Mouse (Mus musculus) myocyte (in vitro differentiated cells): ENCODE measurements around the gene Tln2. TPM values are rescaled to one million over a fixed set of nuclear protein-coding genes. Genes with fewer than 3 reads are reported as not detected.

Source experiments
- H3K27me3 ChIP-seq: one replicate; pipeline ENCODE4 v1.6.1; 2011; ENCODE audit not compliant: control insufficient read depth, insufficient read depth, insufficient read length
- H3K36me3 ChIP-seq: one replicate; pipeline ENCODE4 v1.6.1; 2011; ENCODE audit not compliant: control insufficient read depth, insufficient read depth
- H3K4me2 ChIP-seq: one replicate; pipeline ENCODE4 v1.6.1; 2011; ENCODE audit warnings: low read depth, control low read depth
- H3K4me3 ChIP-seq: one replicate; pipeline ENCODE4 v1.5.1; 2011; ENCODE audit warnings: mild to moderate bottlenecking, control low read depth, moderate library complexity
- H3K79me2 ChIP-seq: one replicate; pipeline ENCODE4 v1.6.1; 2011; ENCODE audit not compliant: control insufficient read depth, insufficient read depth
- H3ac ChIP-seq: one replicate; pipeline ENCODE4 v1.6.1; 2011; ENCODE audit not compliant: control insufficient read depth, insufficient read length
- CEBPB ChIP-seq: IDR thresholded peaks from 2 replicates; pipeline ENCODE4 v1.6.1; 2011; ENCODE audit warnings: mild to moderate bottlenecking, moderate library complexity; ENCODE audit not compliant: poor library complexity, insufficient read depth, severe bottlenecking
- E2F4 ChIP-seq: IDR thresholded peaks from one replicate; pipeline ENCODE4 v1.6.1; 2011; ENCODE audit warnings: mild to moderate bottlenecking, control low read depth, moderate library complexity; ENCODE audit not compliant: insufficient read depth
- MAX ChIP-seq: IDR thresholded peaks from one replicate; pipeline ENCODE4 v1.6.1; 2011; ENCODE audit warnings: low read depth, mild to moderate bottlenecking, control low read depth
- MYOD1 ChIP-seq, 3 experiments: IDR thresholded peaks; one replicate each; pipeline ENCODE4 v1.6.1; 2011; ENCODE audit warnings: control low read depth in 2 of 3, low read depth in 2 of 3, mild to moderate bottlenecking in 2 of 3, moderate library complexity in 1 of 3; ENCODE audit not compliant: insufficient read length in 2 of 3, control insufficient read depth in 1 of 3
- MYOG ChIP-seq, 3 experiments: IDR thresholded peaks; one replicate each; pipeline ENCODE4 v1.6.1; 2011; ENCODE audit warnings: control low read depth in 2 of 3, low read depth in 2 of 3, mild to moderate bottlenecking in 2 of 3; ENCODE audit not compliant: insufficient read length in 2 of 3, control insufficient read depth in 1 of 3, insufficient read depth in 1 of 3
- POLR2A ChIP-seq: IDR thresholded peaks from one replicate; pipeline ENCODE4 v1.6.1; 2011; ENCODE audit warnings: low read depth, mild to moderate bottlenecking, control low read depth, moderate library complexity; ENCODE audit not compliant: insufficient read length
- POLR2AphosphoS2 ChIP-seq: IDR thresholded peaks from one replicate; pipeline ENCODE4 v1.6.1; 2011; ENCODE audit warnings: low read depth, control low read depth; ENCODE audit not compliant: insufficient read length
- REST ChIP-seq: IDR thresholded peaks from one replicate; pipeline ENCODE4 v1.6.1; 2011; ENCODE audit warnings: mild to moderate bottlenecking, control low read depth, moderate library complexity; ENCODE audit not compliant: insufficient read depth, insufficient read length
- SRF ChIP-seq: IDR thresholded peaks from one replicate; pipeline ENCODE4 v1.6.1; 2011; ENCODE audit warnings: low read depth; ENCODE audit not compliant: control insufficient read depth, insufficient read length
- TCF12 ChIP-seq: IDR thresholded peaks from one replicate; pipeline ENCODE4 v1.6.1; 2011; ENCODE audit warnings: mild to moderate bottlenecking, control low read depth; ENCODE audit not compliant: poor library complexity, insufficient read depth, severe bottlenecking
- TCF3 ChIP-seq: IDR thresholded peaks from one replicate; pipeline ENCODE4 v1.6.1; 2011; ENCODE audit warnings: low read depth, control low read depth; ENCODE audit not compliant: insufficient read length
- USF1 ChIP-seq: IDR thresholded peaks from one replicate; pipeline ENCODE4 v1.6.1; 2011; ENCODE audit warnings: low read depth, mild to moderate bottlenecking, control low read depth, moderate library complexity
- polyA plus RNA-seq: library from polyadenylated mRNA; unstranded; fragments of >200 nt; fragmentation: generic; extraction: Trizol; gene quantifications from one replicate; pipeline ENCODE4 v1.2.1, GENCODE M21; 2012; ENCODE audit warnings: missing spikeins

Gene Tln2
- polyA plus RNA-seq, 1 experiment: 28.6 TPM

- Histone ChIP-seq H3ac (no peak overlapping the region), H3K4me3 (no peak overlapping the region), H3K36me3 (no peaks in the 10 kb centered on the region), H3K27me3 (no peaks in the 10 kb centered on the region), H3K79me2 (no peaks in the 10 kb centered on the region), H3K4me2 (no peak overlapping the region)
- TF ChIP-seq TCF3 (no peak), REST (no peak), CEBPB (no peak), MAX (no peak), SRF (no peak), MYOG (IDR thresholded peaks at IDR 0.05; ENCODE audit: control insufficient read depth in 1 of 3, insufficient read depth in 1 of 3, insufficient read length in 2 of 3, low read depth in 2 of 3) (no peak), USF1 (no peak), POLR2A (no peak), MYOD1 (IDR thresholded peaks at IDR 0.05; ENCODE audit: control insufficient read depth in 1 of 3, insufficient read length in 2 of 3, low read depth in 2 of 3) (no peak), E2F4 (no peak)
Observed at GRCm38 (mm10) chr9:67410667-67411066, 148.8 kb downstream of the Tln2 start.

- TF ChIP-seq POLR2A (no peak), TCF3 (no peak), E2F4 (no peak), USF1 (no peak), CEBPB (no peak), REST (no peak), MYOD1 (IDR thresholded peaks at IDR 0.05; ENCODE audit: control insufficient read depth in 1 of 3, insufficient read length in 2 of 3, low read depth in 2 of 3) (no peak), TCF12 (no peak), MYOG (IDR thresholded peaks at IDR 0.05; ENCODE audit: control insufficient read depth in 1 of 3, insufficient read depth in 1 of 3, insufficient read length in 2 of 3, low read depth in 2 of 3) (no peak), SRF (no peak)
Observed at GRCm38 (mm10) chr9:67404736-67405135, 154.8 kb downstream of the Tln2 start.

GRCm38 (mm10) chr9:67399563-67399962 is 159.9 kb downstream of the Tln2 start:
- H3K79me2 ChIP-seq: no peaks in the 10 kb centered on the region
- no peak overlapping the region for H3ac ChIP-seq
- no peaks in the 10 kb centered on the region for H3K36me3 ChIP-seq
- H3K27me3 ChIP-seq: no peaks in the 10 kb centered on the region
- no peak for TF ChIP-seq TCF12
- H3K4me3 ChIP-seq: no peak overlapping the region
- no peak overlapping the region for H3K4me2 ChIP-seq

More at GRCm38 (mm10) chr9:67404736-67405135, 154.8 kb downstream of the Tln2 start:
- Histone ChIP-seq H3K79me2 (no peaks in the 10 kb centered on the region), H3K4me2 (no peak overlapping the region), H3ac (no peak overlapping the region), H3K4me3 (no peak overlapping the region), H3K27me3 (no peaks in the 10 kb centered on the region), H3K36me3 (no peaks in the 10 kb centered on the region)

- TF ChIP-seq CEBPB (no peak), MYOD1 (IDR thresholded peaks at IDR 0.05; ENCODE audit: control insufficient read depth in 1 of 3, insufficient read length in 2 of 3, low read depth in 2 of 3) (no peak), SRF (no peak), MAX (no peak), TCF3 (no peak), TCF12 (no peak), USF1 (no peak), REST (no peak), POLR2AphosphoS2 (no peak), POLR2A (no peak), MYOG (IDR thresholded peaks at IDR 0.05; ENCODE audit: control insufficient read depth in 1 of 3, insufficient read depth in 1 of 3, insufficient read length in 2 of 3, low read depth in 2 of 3) (no peak), E2F4 (no peak)
- Histone ChIP-seq H3K4me2 (no peak overlapping the region), H3ac (no peak overlapping the region), H3K4me3 (no peak overlapping the region), H3K36me3 (peaks cover 2% of the 10 kb centered on the region), H3K79me2 (no peaks in the 10 kb centered on the region), H3K27me3 (no peaks in the 10 kb centered on the region)
Observed at GRCm38 (mm10) chr9:67397756-67398155, 161.7 kb downstream of the Tln2 start.

GRCm38 (mm10) chr9:67396446-67396845 is 163.1 kb downstream of the Tln2 start:
- H3K4me2 ChIP-seq: no peak overlapping the region
- peaks cover 5% of the 10 kb centered on the region for H3K36me3 ChIP-seq
- TF ChIP-seq CEBPB (no peak), USF1 (no peak), TCF3 (no peak), REST (no peak), MYOG (IDR thresholded peaks at IDR 0.05; ENCODE audit: control insufficient read depth in 1 of 3, insufficient read depth in 1 of 3, insufficient read length in 2 of 3, low read depth in 2 of 3) (no peak), MAX (no peak), POLR2AphosphoS2 (no peak)
- no peaks in the 10 kb centered on the region for H3K79me2 ChIP-seq
- H3K4me3 ChIP-seq: no peak overlapping the region
- H3ac ChIP-seq: no peak overlapping the region
- no peaks in the 10 kb centered on the region for H3K27me3 ChIP-seq
